ENCODE assay signal across 11 mouse cellular contexts in genomic region chr8:111738867-111739266, GRCm38 (mm10). TPM values are rescaled to one million over a fixed set of nuclear protein-coding genes. Genes with fewer than 3 reads are reported as not detected.
DNase-seq lines count a peak whose midpoint lies in the region; ATAC-seq and TF ChIP-seq lines count a peak whose summit lies in the region.
"Had no signal": no experiment of that assay in that cellular context is flagged by ENCODE, and none has a peak within 500 bp of the region (broad histone marks: within the 10 kb centered on the region; RNA-seq: fewer than 3 reads in every experiment).

No protein-coding gene starts in this region.

- WGBS in forebrain, embryonic 10.5 days: 83% methylated on average over 6 of the region's 6 CpGs
- 79% methylated on average over 6 of the region's 6 CpGs for WGBS in forebrain, postnatal 0 days
- 57% methylated on average over 6 of the region's 6 CpGs for WGBS in hindbrain, embryonic 14.5 days
- WGBS in midbrain, embryonic 14.5 days: 56% methylated on average over 6 of the region's 6 CpGs

- H3K36me3 ChIP-seq in forebrain, embryonic 10.5 days (replicated peaks): peaks cover 16% of the 10 kb centered on the region; the same call in 1 of the 2 replicates
- no peaks in the 10 kb centered on the region for H3K36me3 ChIP-seq in forebrain, postnatal 0 days (ENCODE audit: insufficient read depth)
- no peaks in the 10 kb centered on the region for H3K36me3 ChIP-seq in hindbrain, embryonic 14.5 days (replicated peaks; ENCODE audit: control insufficient read depth, insufficient read depth)
- no peaks in the 10 kb centered on the region for H3K36me3 ChIP-seq in midbrain, embryonic 14.5 days (ENCODE audit: control insufficient read depth, insufficient read depth, low read length)

- H3K9me3 ChIP-seq in forebrain, embryonic 10.5 days: no peaks in the 10 kb centered on the region
- H3K9me3 ChIP-seq in forebrain, postnatal 0 days (ENCODE audit: low read length): no peaks in the 10 kb centered on the region
- no peaks in the 10 kb centered on the region for H3K9me3 ChIP-seq in hindbrain, embryonic 14.5 days (ENCODE audit: control insufficient read depth, low read length)
- H3K9me3 ChIP-seq in midbrain, embryonic 14.5 days (ENCODE audit: control insufficient read depth, low read length): no peaks in the 10 kb centered on the region

- peaks cover 91% of the 10 kb centered on the region for H3K4me1 ChIP-seq in forebrain, embryonic 10.5 days
- H3K4me1 ChIP-seq in forebrain, postnatal 0 days (ENCODE audit: insufficient read depth): peaks cover 19% of the 10 kb centered on the region
- peaks cover 78% of the 10 kb centered on the region for H3K4me1 ChIP-seq in hindbrain, embryonic 14.5 days (replicated peaks; ENCODE audit: control insufficient read depth, insufficient read depth, low read length)
- peaks cover 83% of the 10 kb centered on the region for H3K4me1 ChIP-seq in midbrain, embryonic 14.5 days (ENCODE audit: control insufficient read depth, insufficient read depth, low read length)

- H3K27ac ChIP-seq in forebrain, embryonic 10.5 days: peak overlapping the region; percentile 40; the same call in 1 of the 2 replicates
- H3K27ac ChIP-seq in forebrain, postnatal 0 days (ENCODE audit: low read depth, low read length): no peak overlapping the region
- H3K27ac ChIP-seq in layer of hippocampus, adult 2 months: peak overlapping the region; percentile 97; the same call in 1 of the 2 replicates
- H3K27ac ChIP-seq in hindbrain, embryonic 14.5 days: 0 out of 2 replicates have a peak overlapping the region, but pooled peaks have one; percentile 14
- peak overlapping the region; percentile 60 for H3K27ac ChIP-seq in midbrain, embryonic 14.5 days (replicated peaks; ENCODE audit: low read depth, low read length)
- H3K27ac ChIP-seq: liver, embryonic 14.5 days had no signal

- ATAC-seq in forebrain, postnatal 0 days: no peak
- ATAC-seq in hindbrain, embryonic 14.5 days (ENCODE audit: low FRiP score): no peak
- no peak for ATAC-seq in midbrain, embryonic 14.5 days (ENCODE audit: low FRiP score, low TSS enrichment)
- ATAC-seq in erythroblast, adult 5-6 weeks (replicated peaks; ENCODE audit: low FRiP score, poor library complexity, severe bottlenecking): no peak
- no peak for ATAC-seq in activated CD4-positive, CD25-positive, alpha-beta regulatory T cell, adult 4 months

- no peak overlapping the region for H3K4me2 ChIP-seq in forebrain, postnatal 0 days (ENCODE audit: low read depth)
- no peak overlapping the region for H3K4me2 ChIP-seq in hindbrain, embryonic 14.5 days (replicated peaks)
- H3K4me2 ChIP-seq in midbrain, embryonic 14.5 days (ENCODE audit: low read length): peak overlapping the region; percentile 30; the same call in 1 of the 2 replicates

- no peak for DNase-seq in forebrain, embryonic 10.5 days (ENCODE audit: extremely low spot score, low spot score)
- no peak for DNase-seq in forebrain, postnatal 0 days
- DNase-seq in layer of hippocampus, adult 2 months (ENCODE audit: low spot score in 2 of 2): no peak
- DNase-seq in layer of hippocampus, adult 9-10 months (ENCODE audit: low spot score): no peak
- no peak for DNase-seq in hindbrain, embryonic 14.5 days (ENCODE audit: low spot score)
- DNase-seq in midbrain, embryonic 14.5 days: no peak

- H3K9ac ChIP-seq in forebrain, postnatal 0 days: no peak overlapping the region
- H3K9ac ChIP-seq in hindbrain, embryonic 14.5 days: 0 out of 2 replicates have a peak overlapping the region, but pooled peaks have one; percentile 21
- H3K9ac ChIP-seq in midbrain, embryonic 14.5 days (replicated peaks; ENCODE audit: low read length): no peak overlapping the region
- H3K9ac ChIP-seq: liver, embryonic 14.5 days had no signal

- H3K27me3 ChIP-seq in forebrain, embryonic 10.5 days (ENCODE audit: poor library complexity, severe bottlenecking): no peaks in the 10 kb centered on the region
- no peaks in the 10 kb centered on the region for H3K27me3 ChIP-seq in forebrain, postnatal 0 days (ENCODE audit: insufficient read depth, low read length)
- H3K27me3 ChIP-seq in hindbrain, embryonic 14.5 days (ENCODE audit: control insufficient read depth, insufficient read depth, low read length): no peaks in the 10 kb centered on the region
- no peaks in the 10 kb centered on the region for H3K27me3 ChIP-seq in midbrain, embryonic 14.5 days (ENCODE audit: control insufficient read depth, insufficient read depth, low read length)

- no peak for TF ChIP-seq CTCF in forebrain, postnatal 0 days (IDR thresholded peaks at IDR 0.05; ENCODE audit: low read depth)
- TF ChIP-seq CTCF in layer of hippocampus, adult 2 months (conservative IDR thresholded peaks at IDR 0.05): no peak

- H3K4me3 ChIP-seq in forebrain, embryonic 10.5 days: no peak overlapping the region
- no peak overlapping the region for H3K4me3 ChIP-seq in forebrain, postnatal 0 days (ENCODE audit: low read depth, low read length)
- H3K4me3 ChIP-seq in layer of hippocampus, adult 2 months: no peak overlapping the region
- no peak overlapping the region for H3K4me3 ChIP-seq in hindbrain, embryonic 14.5 days (replicated peaks; ENCODE audit: low read length)
- H3K4me3 ChIP-seq in midbrain, embryonic 14.5 days (replicated peaks; ENCODE audit: low read depth, low read length): no peak overlapping the region

RNA-seq across cellular contexts. Expression of gene Bcar1, which starts 4.7 kb away (rescaled TPM):
- 46.6 and 49.9 TPM in 2 replicates for polyA plus RNA-seq in forebrain, embryonic 10.5 days (2016; fragmentation: Nextera tagmentation; extraction: Ambion mirVana)
- 53.4 and 60.3 TPM in 2 replicates for total RNA-seq in forebrain, postnatal 0 days (2014; rRNA removed)
- 43.4 and 47.0 TPM in 2 replicates for polyA plus RNA-seq in forebrain, postnatal 0 days (2015; fragmentation: Nextera tagmentation; extraction: Ambion mirVana)
- total RNA-seq in layer of hippocampus, adult 2 months (2021): 10 to 100 TPM; 66.1 to 69.7 TPM
- polyA plus RNA-seq in hindbrain, embryonic 14.5 days (2014; fragmentation: Nextera tagmentation; extraction: Ambion mirVana): 49.1 and 52.1 TPM in 2 replicates
- 43.7 and 52.7 TPM in 2 replicates for polyA plus RNA-seq in midbrain, embryonic 14.5 days (2014; fragmentation: Nextera tagmentation; extraction: Ambion mirVana)
- not detected in 2 replicates for total RNA-seq in erythroblast, adult 5-6 weeks (2015; ENCODE audit: low replicate concordance)
- not detected in 2 replicates for total RNA-seq in erythroblast, adult 5-6 weeks (2017; ENCODE audit: low replicate concordance)
- polyA plus RNA-seq in activated CD4-positive, CD25-positive, alpha-beta regulatory T cell, adult 4 months (2017; shearing (Covaris generic)): under 1 TPM; 0.21 to 0.38 TPM
- total RNA-seq: monocyte, adult 5-6 weeks had no signal

RNA-seq across cellular contexts. Expression of gene Ctrb1, which starts 48.1 kb away (rescaled TPM):
- polyA plus RNA-seq in forebrain, embryonic 10.5 days (2016; fragmentation: Nextera tagmentation; extraction: Ambion mirVana): not detected in 2 replicates
- total RNA-seq in forebrain, postnatal 0 days (2014; rRNA removed): not detected in 2 replicates
- polyA plus RNA-seq in forebrain, postnatal 0 days (2015; fragmentation: Nextera tagmentation; extraction: Ambion mirVana): not detected in 2 replicates
- not detected for total RNA-seq in layer of hippocampus, adult 2 months (2021)
- not detected in 2 replicates for polyA plus RNA-seq in hindbrain, embryonic 14.5 days (2014; fragmentation: Nextera tagmentation; extraction: Ambion mirVana)
- not detected in 2 replicates for polyA plus RNA-seq in midbrain, embryonic 14.5 days (2014; fragmentation: Nextera tagmentation; extraction: Ambion mirVana)
- total RNA-seq in erythroblast, adult 5-6 weeks (2015; ENCODE audit: low replicate concordance): not detected in 2 replicates
- not detected in 2 replicates for total RNA-seq in erythroblast, adult 5-6 weeks (2017; ENCODE audit: low replicate concordance)
- not detected for polyA plus RNA-seq in activated CD4-positive, CD25-positive, alpha-beta regulatory T cell, adult 4 months (2017; shearing (Covaris generic))
- total RNA-seq: left cerebral cortex, adult 18-20 months; monocyte, adult 5-6 weeks had no signal

Comparison
In these comparisons a context has a peak if more than half of its experiments do, and no peak if none do; other contexts are left out.
1. RNA of gene Bcar1, which starts 4.7 kb away (polyA plus RNA-seq): 43.7 to 52.7 TPM in midbrain, embryonic 14.5 days, 49.1 to 52.1 TPM in hindbrain, embryonic 14.5 days, 46.6 to 49.9 TPM in forebrain, embryonic 10.5 days and 43.4 to 47.0 TPM in forebrain, postnatal 0 days; 0.21 to 0.38 TPM in activated CD4-positive, CD25-positive, alpha-beta regulatory T cell, adult 4 months; every median in the first group is over 10 times any median in the second.